Mouse (Mus musculus): ENCODE results near the gene Foxp4. TPM values are rescaled to one million over a fixed set of nuclear protein-coding genes. Genes with fewer than 3 reads are reported as not detected.

Foxp4 gene
- polyA plus RNA-seq, 1 experiment from 2014 or later: 12.5 TPM

Other genes starting within 250 kb of the Foxp4 start
- gene Tomm6, start 236.3 kb downstream of the Foxp4 start, polyA plus RNA-seq (2015; fragmentation: Nextera tagmentation; extraction: Ambion mirVana): 426 and 427 TPM in 2 replicates
- gene Frs3, start 235.6 kb downstream of the Foxp4 start, polyA plus RNA-seq (2015; fragmentation: Nextera tagmentation; extraction: Ambion mirVana): 3.2 and 4.4 TPM in 2 replicates
- gene Gm21981, start 230.2 kb downstream of the Foxp4 start, polyA plus RNA-seq (2015; fragmentation: Nextera tagmentation; extraction: Ambion mirVana): 0.16 and 0.26 TPM in 2 replicates
- 0.69 and 1.8 TPM in 2 replicates for gene Prickle4, start 229.9 kb downstream of the Foxp4 start, polyA plus RNA-seq (2015; fragmentation: Nextera tagmentation; extraction: Ambion mirVana)
- gene Pgc, start 197.8 kb downstream of the Foxp4 start, polyA plus RNA-seq (2015; fragmentation: Nextera tagmentation; extraction: Ambion mirVana): 0.28 and 0.68 TPM in 2 replicates
- 30.7 and 37.8 TPM in 2 replicates for gene Tfeb, start 187.6 kb downstream of the Foxp4 start, polyA plus RNA-seq (2015; fragmentation: Nextera tagmentation; extraction: Ambion mirVana)
- 6.5 and 8.8 TPM in 2 replicates for gene Mdfi, start 90.0 kb downstream of the Foxp4 start, polyA plus RNA-seq (2015; fragmentation: Nextera tagmentation; extraction: Ambion mirVana)
- gene 1700122O11Rik, start 113.6 kb upstream of the Foxp4 start, polyA plus RNA-seq (2015; fragmentation: Nextera tagmentation; extraction: Ambion mirVana): not detected in 2 replicates
- gene 1700067P10Rik, start 164.7 kb upstream of the Foxp4 start, polyA plus RNA-seq (2015; fragmentation: Nextera tagmentation; extraction: Ambion mirVana): not detected in 2 replicates
- gene 9830107B12Rik, start 221.6 kb upstream of the Foxp4 start, polyA plus RNA-seq (2015; fragmentation: Nextera tagmentation; extraction: Ambion mirVana): not detected in 2 replicates
- gene A530064D06Rik, start 242.6 kb upstream of the Foxp4 start, polyA plus RNA-seq (2015; fragmentation: Nextera tagmentation; extraction: Ambion mirVana): 0.20 and 0.33 TPM in 2 replicates

All from intestine, embryonic 16.5 days (tissue).